Mouse (Mus musculus): ENCODE measurements around the gene Chn2. TPM values are rescaled to one million over a fixed set of nuclear protein-coding genes. Genes with fewer than 3 reads are reported as not detected.

The Chn2 gene
- total and polyA plus RNA-seq, 3 experiments: not detected

GRCm38 (mm10) chr6:54052124-54052523, 12.8 kb downstream of the Chn2 start:
- Histone ChIP-seq H3K4me1 (ENCODE audit: control insufficient read depth in 1 of 2, insufficient read depth in 2 of 2, low read length in 2 of 2) (no peaks in the 10 kb centered on the region), H3K79me2 (ENCODE audit: control insufficient read depth, insufficient read depth, low read length, poor library complexity) (no peaks in the 10 kb centered on the region), H3K27me3 (ENCODE audit: control insufficient read depth in 1 of 2, insufficient read depth in 2 of 2, low read length in 2 of 2) (no peaks in the 10 kb centered on the region), H3K4me3 (ENCODE audit: control insufficient read depth in 1 of 2, insufficient read depth in 1 of 2, low read depth in 2 of 2, low read length in 2 of 2) (no peak overlapping the region), H3K9me3 (replicated peaks; ENCODE audit: insufficient read depth, low read length) (no peaks in the 10 kb centered on the region), H3K27ac (ENCODE audit: control insufficient read depth, low read depth, low read length) (no peak overlapping the region), H3K9ac (ENCODE audit: control insufficient read depth, low read depth, low read length, poor library complexity, severe bottlenecking) (no peak overlapping the region), H3K36me3 (ENCODE audit: control insufficient read depth in 1 of 2, insufficient read depth in 2 of 2, low read length in 2 of 2) (no peaks in the 10 kb centered on the region)
- no peak for DNase-seq (ENCODE audit: low read depth, low spot score)
- TF ChIP-seq GATA1 (IDR thresholded peaks at IDR 0.05; ENCODE audit: low read depth, low read length): no peak
- no peak for TF ChIP-seq USF2 (IDR thresholded peaks at IDR 0.05; ENCODE audit: borderline replicate concordance in 1 of 2, insufficient read depth in 1 of 2, low read depth in 1 of 2, low read length in 2 of 2)
- no peak for TF ChIP-seq MXI1 (IDR thresholded peaks at IDR 0.05; ENCODE audit: low read depth, low read length)
- no peak for TF ChIP-seq MEF2A (IDR thresholded peaks at IDR 0.05; ENCODE audit: extremely low read depth, insufficient replicate concordance, low read depth, low read length, poor library complexity, severe bottlenecking)
- TF ChIP-seq SMC3 (IDR thresholded peaks at IDR 0.05; ENCODE audit: low read depth, low read length): no peak
- no peak for TF ChIP-seq POLR2AphosphoS5 (IDR thresholded peaks at IDR 0.05; ENCODE audit: borderline replicate concordance, low read depth, low read length)
- TF ChIP-seq MAZ (IDR thresholded peaks at IDR 0.05; ENCODE audit: low read depth, low read length): no peak
- TF ChIP-seq MYB (IDR thresholded peaks at IDR 0.05; ENCODE audit: low read depth, low read length): no peak
- no peak for TF ChIP-seq MAFK (IDR thresholded peaks at IDR 0.05; ENCODE audit: borderline replicate concordance, low read depth, low read length)
- TF ChIP-seq POLR2AphosphoS2 (IDR thresholded peaks at IDR 0.05; ENCODE audit: low read length): no peak
- TF ChIP-seq NRF1 (IDR thresholded peaks at IDR 0.05; ENCODE audit: insufficient read depth, low read depth, low read length, poor library complexity, severe bottlenecking): no peak

- TF ChIP-seq GABPA (IDR thresholded peaks at IDR 0.05; ENCODE audit: low read depth, low read length) (no peak), RAD21 (IDR thresholded peaks at IDR 0.05; ENCODE audit: low read depth, low read length) (no peak), MAX (IDR thresholded peaks at IDR 0.05; ENCODE audit: low read length) (no peak), POLR2AphosphoS2 (IDR thresholded peaks at IDR 0.05; ENCODE audit: low read length) (no peak), SMC3 (IDR thresholded peaks at IDR 0.05; ENCODE audit: low read depth, low read length) (no peak), SIN3A (IDR thresholded peaks at IDR 0.05; ENCODE audit: low read length) (no peak), ZC3H11A (IDR thresholded peaks at IDR 0.05; ENCODE audit: low read depth, low read length) (no peak), MEF2A (IDR thresholded peaks at IDR 0.05; ENCODE audit: extremely low read depth, insufficient replicate concordance, low read depth, low read length, poor library complexity, severe bottlenecking) (no peak), E2F4 (IDR thresholded peaks at IDR 0.05; ENCODE audit: borderline replicate concordance, low read depth, low read length) (no peak), HCFC1 (IDR thresholded peaks at IDR 0.05; ENCODE audit: low read depth, low read length) (no peak), CHD1 (IDR thresholded peaks at IDR 0.05; ENCODE audit: low read depth, low read length) (no peak), JUND (IDR thresholded peaks at IDR 0.05; ENCODE audit: low read depth, low read length) (no peak), TBP (IDR thresholded peaks at IDR 0.05; ENCODE audit: low read depth, low read length) (no peak), ELF1 (IDR thresholded peaks at IDR 0.05; ENCODE audit: low read depth, low read length) (no peak), MYB (IDR thresholded peaks at IDR 0.05; ENCODE audit: low read depth, low read length) (no peak)
- peak; percentile 1 for DNase-seq (ENCODE audit: low read depth, low spot score)
- Histone ChIP-seq H3K27ac (ENCODE audit: control insufficient read depth, low read depth, low read length) (no peak overlapping the region), H3K36me3 (ENCODE audit: control insufficient read depth in 1 of 2, insufficient read depth in 2 of 2, low read length in 2 of 2) (no peaks in the 10 kb centered on the region), H3K9ac (ENCODE audit: control insufficient read depth, low read depth, low read length, poor library complexity, severe bottlenecking) (no peak overlapping the region), H3K79me2 (ENCODE audit: control insufficient read depth, insufficient read depth, low read length, poor library complexity) (no peaks in the 10 kb centered on the region), H3K27me3 (ENCODE audit: control insufficient read depth in 1 of 2, insufficient read depth in 2 of 2, low read length in 2 of 2) (no peaks in the 10 kb centered on the region), H3K4me3 (ENCODE audit: control insufficient read depth in 1 of 2, insufficient read depth in 1 of 2, low read depth in 2 of 2, low read length in 2 of 2) (no peak overlapping the region), H3K9me3 (replicated peaks; ENCODE audit: insufficient read depth, low read length) (no peaks in the 10 kb centered on the region), H3K4me1 (ENCODE audit: control insufficient read depth in 1 of 2, insufficient read depth in 2 of 2, low read length in 2 of 2) (no peaks in the 10 kb centered on the region)
Measured at GRCm38 (mm10) chr6:54052666-54053065, 13.3 kb downstream of the Chn2 start.
